Mouse (Mus musculus): ENCODE data around the gene Ildr2. TPM values are rescaled to one million over a fixed set of nuclear protein-coding genes. Genes with fewer than 3 reads are reported as not detected.
A peak's percentile ranks its signal among the peaks of the same experiment; 100 is the strongest.

The Ildr2 gene
- total and polyA plus RNA-seq, 2 experiments from 2014 or later = 7.1 to 31.3 TPM

DNA sequence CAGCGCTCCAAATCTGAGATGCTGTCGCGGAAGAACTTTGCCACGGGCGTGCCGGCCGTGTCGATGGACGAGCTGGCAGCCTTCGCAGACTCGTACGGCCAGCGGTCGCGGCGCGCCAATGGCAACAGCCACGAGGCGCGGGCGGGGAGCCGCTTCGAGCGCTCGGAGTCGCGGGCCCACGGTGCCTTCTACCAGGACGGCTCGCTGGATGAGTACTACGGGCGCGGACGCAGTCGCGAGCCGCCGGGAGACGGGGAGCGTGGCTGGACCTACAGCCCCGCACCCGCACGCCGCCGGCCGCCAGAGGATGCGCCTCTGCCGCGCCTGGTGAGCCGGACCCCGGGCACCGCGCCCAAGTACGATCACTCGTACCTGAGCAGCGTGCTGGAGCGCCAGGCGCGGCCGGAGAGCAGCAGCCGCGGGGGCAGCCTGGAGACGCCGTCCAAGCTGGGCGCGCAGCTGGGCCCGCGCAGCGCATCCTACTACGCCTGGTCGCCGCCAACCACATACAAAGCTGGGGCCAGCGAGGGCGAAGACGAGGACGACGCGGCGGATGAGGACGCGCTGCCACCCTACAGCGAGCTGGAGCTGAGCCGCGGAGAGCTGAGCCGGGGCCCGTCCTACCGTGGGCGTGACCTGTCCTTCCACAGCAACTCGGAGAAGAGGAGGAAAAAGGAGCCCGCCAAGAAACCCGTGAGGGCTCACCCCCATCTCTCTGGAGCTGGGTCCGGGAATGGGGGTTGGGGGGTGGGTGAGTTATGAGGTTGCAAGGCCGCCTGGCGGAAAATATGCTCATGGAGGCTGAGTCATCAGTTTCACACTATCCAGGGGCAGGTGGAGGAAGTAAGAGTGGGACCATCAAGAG, 55.1 kb downstream of the Ildr2 start:
- H3K36me3 ChIP-seq (ENCODE audit: insufficient read depth, low read length) = peaks cover 5% of the 10 kb centered on the region; the same call in 1 of the 2 replicates
- H3K4me3 ChIP-seq (ENCODE audit: low read depth, low read length) = peak overlapping the region; percentile 48
- DNase-seq (ENCODE audit: low spot score) = peak; percentile 49
- TF ChIP-seq CTCF (IDR thresholded peaks at IDR 0.05) = peak; percentile 42
- no peaks in the 10 kb centered on the region for H3K4me1 ChIP-seq (ENCODE audit: insufficient read depth, low read length)
- H3K27ac ChIP-seq (ENCODE audit: low read depth, low read length) = peak overlapping the region; percentile 52; the same call in 1 of the 2 replicates
- no peaks in the 10 kb centered on the region for H3K9me3 ChIP-seq (ENCODE audit: low read length)
- no peaks in the 10 kb centered on the region for H3K27me3 ChIP-seq (ENCODE audit: insufficient read depth, low read length)
- 2% methylated on average over 93 of the region's 94 CpGs for WGBS
- H3K9ac ChIP-seq (replicated peaks; ENCODE audit: low read length, poor library complexity, severe bottlenecking) = peak overlapping the region; percentile 56
- ATAC-seq (ENCODE audit: low FRiP score) = peak; percentile 67
- H3K4me2 ChIP-seq (ENCODE audit: low read depth, low read length, poor library complexity, severe bottlenecking) = peak overlapping the region; percentile 79

DNA sequence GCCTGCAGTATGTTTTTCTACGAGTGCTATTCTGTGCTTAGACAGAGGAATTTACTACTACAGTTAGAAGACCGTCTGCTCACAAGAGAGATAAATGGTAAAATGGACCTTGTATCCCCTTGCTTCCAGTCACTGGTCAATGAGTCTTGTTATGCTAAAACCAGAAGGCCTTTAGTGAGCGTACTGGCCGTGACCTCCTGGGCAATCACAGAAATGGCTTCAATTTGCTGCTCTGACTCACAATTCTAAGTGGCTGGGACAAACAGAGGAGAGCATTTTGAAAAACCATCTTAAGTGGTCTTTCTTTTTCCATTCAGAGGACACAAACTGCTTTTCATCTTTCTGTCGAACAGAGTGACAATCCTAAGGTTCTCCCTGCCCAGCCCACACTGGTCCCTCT, 57.2 kb downstream of the Ildr2 start:
- Histone ChIP-seq H3K9ac (replicated peaks; ENCODE audit: low read length, poor library complexity, severe bottlenecking) (no peak overlapping the region), H3K4me2 (ENCODE audit: low read depth, low read length, poor library complexity, severe bottlenecking) (no peak overlapping the region), H3K27ac (ENCODE audit: low read depth, low read length) (no peak overlapping the region), H3K4me1 (ENCODE audit: insufficient read depth, low read length) (no peaks in the 10 kb centered on the region), H3K4me3 (ENCODE audit: low read depth, low read length) (no peak overlapping the region), H3K36me3 (ENCODE audit: insufficient read depth, low read length) (peaks cover 5% of the 10 kb centered on the region; the same call in 1 of the 2 replicates), H3K27me3 (ENCODE audit: insufficient read depth, low read length) (no peaks in the 10 kb centered on the region), H3K9me3 (ENCODE audit: low read length) (no peaks in the 10 kb centered on the region)
- no peak for ATAC-seq (ENCODE audit: low FRiP score)
- no peak for DNase-seq (ENCODE audit: low spot score)
- WGBS = 87% methylated on average over 5 of the region's 5 CpGs
- no peak for TF ChIP-seq CTCF (IDR thresholded peaks at IDR 0.05)

DNA sequence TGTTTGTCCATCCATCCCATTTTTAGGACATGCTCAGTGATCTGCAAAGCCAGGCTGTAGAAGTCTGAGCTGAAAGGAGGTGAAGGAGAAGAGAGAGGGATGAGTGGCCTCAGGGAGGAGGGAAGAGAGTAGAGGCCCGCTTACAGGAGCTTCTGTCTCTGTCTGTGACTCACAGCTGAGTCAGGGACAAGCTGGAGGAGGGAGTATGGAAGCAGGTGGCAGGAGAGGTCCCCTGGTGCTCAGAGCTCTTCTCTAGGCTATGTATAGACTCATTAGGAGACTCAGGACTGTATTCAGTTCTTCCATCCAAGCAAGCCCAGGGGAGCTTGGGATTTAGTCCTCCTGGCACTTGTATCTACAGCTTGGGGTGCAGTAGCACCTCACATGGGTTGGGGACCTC, 59.7 kb downstream of the Ildr2 start:
- no peak overlapping the region for H3K4me2 ChIP-seq (ENCODE audit: low read depth, low read length, poor library complexity, severe bottlenecking)
- H3K9me3 ChIP-seq (ENCODE audit: low read length) = no peaks in the 10 kb centered on the region
- no peak overlapping the region for H3K27ac ChIP-seq (ENCODE audit: low read depth, low read length)
- 67% methylated on average over 1 of the region's 1 CpGs for WGBS
- H3K4me3 ChIP-seq (ENCODE audit: low read depth, low read length) = no peak overlapping the region
- H3K27me3 ChIP-seq (ENCODE audit: insufficient read depth, low read length) = no peaks in the 10 kb centered on the region
- H3K9ac ChIP-seq (replicated peaks; ENCODE audit: low read length, poor library complexity, severe bottlenecking) = no peak overlapping the region
- H3K4me1 ChIP-seq (ENCODE audit: insufficient read depth, low read length) = no peaks in the 10 kb centered on the region
- peaks cover 5% of the 10 kb centered on the region; the same call in 1 of the 2 replicates for H3K36me3 ChIP-seq (ENCODE audit: insufficient read depth, low read length)
- ATAC-seq (ENCODE audit: low FRiP score) = no peak
- TF ChIP-seq CTCF (IDR thresholded peaks at IDR 0.05) = no peak
- no peak for DNase-seq (ENCODE audit: low spot score)

DNA sequence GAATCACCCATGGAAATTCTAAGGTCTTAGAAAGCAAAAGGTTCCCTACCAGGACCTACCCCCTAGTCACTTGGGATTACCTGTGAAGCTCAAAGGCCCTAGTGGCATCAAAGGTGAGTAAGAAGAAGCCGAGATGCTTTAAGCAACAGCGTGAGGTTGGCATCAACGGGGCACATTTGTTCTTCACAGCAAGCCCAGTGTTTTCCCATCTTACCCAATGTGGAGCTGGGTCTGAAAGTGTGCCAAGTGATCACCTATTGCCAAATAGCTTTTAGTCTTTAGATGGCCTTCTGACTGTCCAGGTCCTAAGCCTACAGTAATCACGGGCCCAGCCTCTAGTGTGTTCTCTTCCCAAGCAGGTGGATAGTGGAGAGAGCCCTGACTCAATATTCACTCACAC, 61.8 kb downstream of the Ildr2 start:
- Histone ChIP-seq H3K27ac (ENCODE audit: low read depth, low read length) (no peak overlapping the region), H3K4me2 (ENCODE audit: low read depth, low read length, poor library complexity, severe bottlenecking) (no peak overlapping the region), H3K9me3 (ENCODE audit: low read length) (no peaks in the 10 kb centered on the region), H3K9ac (replicated peaks; ENCODE audit: low read length, poor library complexity, severe bottlenecking) (no peak overlapping the region), H3K36me3 (ENCODE audit: insufficient read depth, low read length) (peaks cover 5% of the 10 kb centered on the region; the same call in 1 of the 2 replicates), H3K4me3 (ENCODE audit: low read depth, low read length) (no peak overlapping the region), H3K4me1 (ENCODE audit: insufficient read depth, low read length) (no peaks in the 10 kb centered on the region), H3K27me3 (ENCODE audit: insufficient read depth, low read length) (no peaks in the 10 kb centered on the region)
- ATAC-seq (ENCODE audit: low FRiP score) = no peak
- WGBS = 89% methylated on average over 4 of the region's 4 CpGs
- no peak for TF ChIP-seq CTCF (IDR thresholded peaks at IDR 0.05)
- no peak for DNase-seq (ENCODE audit: low spot score)

DNA sequence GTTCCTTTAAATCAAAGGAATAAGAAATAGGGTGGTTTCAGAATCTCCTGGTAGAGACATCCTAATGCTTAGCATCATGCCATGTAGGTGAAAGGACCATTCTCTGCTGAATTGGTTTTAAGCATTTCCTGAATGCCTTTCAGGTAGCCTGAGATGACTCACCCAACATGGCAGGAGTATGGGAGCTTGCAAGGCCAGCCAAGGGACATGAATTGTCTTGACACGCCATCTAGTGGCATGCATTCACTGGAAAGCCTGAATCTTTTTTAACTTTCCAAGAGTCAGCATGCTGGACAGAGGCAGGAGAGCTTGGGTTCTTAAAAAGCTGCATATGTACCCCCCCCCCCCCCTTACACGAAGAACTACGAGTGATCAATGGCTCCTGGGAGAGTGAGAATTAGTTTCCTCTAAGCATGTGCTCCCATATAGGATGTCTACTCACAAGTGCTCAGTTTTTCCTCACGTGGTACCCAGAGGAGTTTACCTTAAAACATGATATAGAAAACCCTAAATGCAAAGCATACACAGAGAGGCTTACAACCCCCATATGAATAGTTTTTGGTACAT, 65.3 kb downstream of the Ildr2 start:
- peak; percentile 85 for TF ChIP-seq CTCF (IDR thresholded peaks at IDR 0.05)
- no peak for ATAC-seq (ENCODE audit: low FRiP score)
- 17% methylated on average over 4 of the region's 4 CpGs for WGBS

DNA sequence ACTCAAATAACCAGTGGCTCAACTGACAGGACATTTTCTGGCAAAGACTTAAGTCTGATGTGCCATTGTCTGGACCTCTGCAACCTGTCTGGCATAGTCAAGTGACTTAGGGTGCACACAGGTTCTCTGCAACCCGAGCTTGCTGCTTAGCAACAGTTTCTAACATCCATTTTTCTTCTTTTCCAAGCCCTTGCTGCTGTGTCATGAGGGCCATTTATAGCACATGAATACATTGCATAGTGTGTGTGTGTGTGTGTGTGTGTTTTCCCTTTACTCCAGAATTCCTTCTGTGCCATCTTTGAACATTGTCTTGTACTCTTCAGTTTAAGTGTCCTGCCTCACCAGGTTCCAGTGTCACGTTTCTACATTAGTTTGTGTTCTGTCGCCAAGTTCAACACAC, 72.5 kb downstream of the Ildr2 start:
- H3K4me3 ChIP-seq (ENCODE audit: low read depth, low read length) = no peak overlapping the region
- DNase-seq (ENCODE audit: low spot score) (no peak), ATAC-seq (ENCODE audit: low FRiP score) (no peak)
- H3K4me1 ChIP-seq (ENCODE audit: insufficient read depth, low read length) = no peaks in the 10 kb centered on the region; the same call in 1 of the 2 replicates
- H3K36me3 ChIP-seq (ENCODE audit: insufficient read depth, low read length) = no peaks in the 10 kb centered on the region
- no peak for TF ChIP-seq CTCF (IDR thresholded peaks at IDR 0.05)
- H3K27ac ChIP-seq (ENCODE audit: low read depth, low read length) = no peak overlapping the region
- H3K27me3 ChIP-seq (ENCODE audit: insufficient read depth, low read length) = no peaks in the 10 kb centered on the region
- no peak overlapping the region for H3K9ac ChIP-seq (replicated peaks; ENCODE audit: low read length, poor library complexity, severe bottlenecking)
- H3K4me2 ChIP-seq (ENCODE audit: low read depth, low read length, poor library complexity, severe bottlenecking) = no peak overlapping the region
- no peaks in the 10 kb centered on the region for H3K9me3 ChIP-seq (ENCODE audit: low read length)
- WGBS = 74% methylated on average over 3 of the region's 3 CpGs

More for the DNA sequence above, 65.3 kb downstream of the Ildr2 start:
- peak; percentile 78 for DNase-seq (ENCODE audit: low spot score)
- Histone ChIP-seq H3K36me3 (ENCODE audit: insufficient read depth, low read length) (no peaks in the 10 kb centered on the region), H3K9ac (replicated peaks; ENCODE audit: low read length, poor library complexity, severe bottlenecking) (no peak overlapping the region), H3K9me3 (ENCODE audit: low read length) (no peaks in the 10 kb centered on the region), H3K27ac (ENCODE audit: low read depth, low read length) (no peak overlapping the region), H3K27me3 (ENCODE audit: insufficient read depth, low read length) (no peaks in the 10 kb centered on the region), H3K4me3 (ENCODE audit: low read depth, low read length) (no peak overlapping the region), H3K4me1 (ENCODE audit: insufficient read depth, low read length) (no peaks in the 10 kb centered on the region), H3K4me2 (ENCODE audit: low read depth, low read length, poor library complexity, severe bottlenecking) (no peak overlapping the region)
